Mouse (Mus musculus) brain, embryonic 14.5 days (tissue): ENCODE results near the gene Cdc37.

Source experiments
- CTCF ChIP-seq: fragments of 200-500 bp; IDR thresholded peaks from 2 replicates; pipeline ENCODE4 v1.5.1; 2012; ENCODE audit warnings: inconsistent platforms, mild to moderate bottlenecking, moderate library complexity, borderline replicate concordance; ENCODE audit not compliant: insufficient read depth, insufficient read length; ENCODE audit errors: extremely low read depth
- POLR2A ChIP-seq: fragments of 200-500 bp; IDR thresholded peaks from 2 replicates; pipeline ENCODE4 v1.6.1; 2012; ENCODE audit warnings: mild to moderate bottlenecking, inconsistent platforms, borderline replicate concordance; ENCODE audit not compliant: poor library complexity, insufficient read depth, insufficient read length, severe bottlenecking; ENCODE audit errors: extremely low read depth

DNA sequence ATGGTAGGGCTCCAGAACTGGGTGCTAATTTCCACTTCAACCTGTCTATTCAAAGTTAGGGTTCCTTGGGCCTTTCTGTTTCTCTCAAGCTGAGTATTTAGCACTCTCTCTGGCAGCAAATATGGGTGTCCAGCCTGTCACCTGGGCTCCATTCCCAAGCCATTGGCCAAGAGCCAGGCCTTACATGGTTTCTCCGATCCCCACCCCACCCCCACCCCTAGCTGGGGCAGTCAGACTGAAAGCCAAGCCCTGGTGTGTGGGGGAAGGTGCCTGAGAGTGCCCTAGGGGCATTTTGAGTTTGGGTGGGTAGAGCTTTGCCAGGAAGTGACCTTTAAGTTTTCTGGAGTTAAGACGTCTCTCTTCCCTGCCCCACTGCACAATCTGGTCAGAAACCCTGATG lies 35.0 kb upstream of the Cdc37 start:
- TF ChIP-seq CTCF (no peak), POLR2A (no peak)
